Mouse (Mus musculus): ENCODE measurements around the gene Fosl1.

Gene Fosl1

GRCm38 (mm10) chr19:5456922-5457745 is 9.8 kb downstream of the Fosl1 start:
- DNase-seq (ENCODE audit: low spot score in 2 of 2), result peak; percentile 94 to 95

GRCm38 (mm10) chr19:5457746-5458442 is 10.5 kb downstream of the Fosl1 start, which contains the start of gene Ccdc85b:
Gene Ccdc85b (minus strand): TSS chr19:5457894.
- no peak for DNase-seq (ENCODE audit: low spot score in 2 of 2)

GRCm38 (mm10) chr19:5459019-5459418 is 11.7 kb downstream of the Fosl1 start:
- DNase-seq (ENCODE audit: low spot score in 2 of 2), result no peak

- DNase-seq (ENCODE audit: low spot score in 2 of 2), result no peak
Observed at GRCm38 (mm10) chr19:5459896-5460295, 12.5 kb downstream of the Fosl1 start.

GRCm38 (mm10) chr19:5460465-5460911 is 13.1 kb downstream of the Fosl1 start, which contains the start of gene Fibp:
Gene Fibp (plus strand): TSS chr19:5460615.
- DNase-seq (ENCODE audit: low spot score in 2 of 2), result peak; percentile 70 to 74

GRCm38 (mm10) chr19:5461411-5461810 is 14.1 kb downstream of the Fosl1 start:
- no peak for DNase-seq (ENCODE audit: low spot score in 2 of 2)

- DNase-seq (ENCODE audit: low spot score in 2 of 2), result no peak
Observed at GRCm38 (mm10) chr19:5463212-5463611, 15.9 kb downstream of the Fosl1 start.

GRCm38 (mm10) chr19:5463791-5464562 is 16.6 kb downstream of the Fosl1 start:
- DNase-seq (ENCODE audit: low spot score in 2 of 2), result no peak

- no peak for DNase-seq (ENCODE audit: low spot score in 2 of 2)
Observed at GRCm38 (mm10) chr19:5465037-5465436, 17.7 kb downstream of the Fosl1 start.

GRCm38 (mm10) chr19:5466916-5467500 is 19.7 kb downstream of the Fosl1 start:
- no peak for DNase-seq (ENCODE audit: low spot score in 2 of 2)

- DNase-seq (ENCODE audit: low spot score in 2 of 2), result no peak
Observed at GRCm38 (mm10) chr19:5468374-5468773, 21.0 kb downstream of the Fosl1 start, which contains the start of gene Ctsw. Gene Ctsw (minus strand): TSS chr19:5468507.

- no peak for DNase-seq (ENCODE audit: low spot score in 2 of 2)
Observed at GRCm38 (mm10) chr19:5471846-5472245, 24.5 kb downstream of the Fosl1 start.

GRCm38 (mm10) chr19:5472857-5473256 is 25.5 kb downstream of the Fosl1 start:
- DNase-seq (ENCODE audit: low spot score in 2 of 2), result no peak

GRCm38 (mm10) chr19:5473720-5474119 is 26.4 kb downstream of the Fosl1 start, which contains the start of gene Efemp2:
Gene Efemp2 (plus strand): TSS chr19:5473954.
- DNase-seq (ENCODE audit: low spot score in 2 of 2), result peak; percentile 37 to 53

GRCm38 (mm10) chr19:5474281-5475068 is 27.1 kb downstream of the Fosl1 start:
- DNase-seq (ENCODE audit: low spot score in 2 of 2), result no peak

- DNase-seq (ENCODE audit: low spot score in 2 of 2), result no peak
Observed at GRCm38 (mm10) chr19:5475069-5475714, 27.8 kb downstream of the Fosl1 start.

- DNase-seq (ENCODE audit: low spot score in 2 of 2), result no peak
Observed at GRCm38 (mm10) chr19:5477004-5477667, 29.8 kb downstream of the Fosl1 start.

GRCm38 (mm10) chr19:5477668-5478300 is 30.4 kb downstream of the Fosl1 start:
- DNase-seq (ENCODE audit: low spot score in 2 of 2), result no peak

- DNase-seq (ENCODE audit: low spot score in 2 of 2), result no peak
Observed at GRCm38 (mm10) chr19:5480016-5480415, 32.7 kb downstream of the Fosl1 start.
